Comparison of ENCODE assay signal across 7 mouse cellular contexts in the genomic region with DNA sequence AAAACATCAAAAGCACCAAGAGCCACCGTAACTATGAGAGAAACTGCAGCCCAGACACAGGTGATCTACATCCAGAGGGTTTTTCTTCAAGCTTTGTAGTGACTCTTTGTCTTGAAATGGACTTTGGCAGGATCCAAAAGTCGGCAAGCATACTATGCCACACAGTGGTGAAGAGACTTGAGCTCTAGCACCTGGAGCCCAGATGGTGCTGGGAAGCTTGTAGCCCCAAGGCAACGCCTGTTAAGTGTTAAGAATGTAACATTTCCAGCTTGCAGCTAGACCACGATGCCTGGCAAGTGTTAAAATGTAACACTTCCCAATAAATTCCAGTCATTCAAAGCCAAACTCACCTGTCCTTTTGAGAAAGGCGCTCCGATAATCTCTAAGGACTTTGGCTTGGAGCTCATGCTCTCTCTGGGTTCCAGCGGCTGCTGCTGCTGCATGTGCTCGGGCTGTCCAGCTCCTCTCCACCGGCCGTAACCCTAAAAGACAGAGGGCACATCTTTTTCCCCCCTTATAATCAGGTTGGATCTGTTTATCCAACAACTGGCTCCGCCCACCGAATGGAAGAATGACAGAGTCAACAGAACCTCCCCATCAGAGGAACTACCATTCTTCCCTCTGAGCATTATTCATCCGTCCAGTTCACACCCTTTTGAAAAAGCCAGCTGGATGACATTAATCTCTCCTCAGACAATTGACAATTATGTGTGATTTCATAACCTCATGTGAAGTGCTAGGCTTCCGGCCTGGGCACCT. TPM values are rescaled to one million over a fixed set of nuclear protein-coding genes. Genes with fewer than 3 reads are reported as not detected.
DNase-seq lines count a peak whose midpoint lies in the region; ATAC-seq lines count a peak whose summit lies in the region.

A gene (minus strand): TSS at position 523 of the 759 bp plus-strand sequence.

- ATAC-seq in megakaryocyte, adult 5-6 weeks (ENCODE audit: poor library complexity, severe bottlenecking) = no peak
- no peak for ATAC-seq in embryonic facial prominence, embryonic 15.5 days (ENCODE audit: insufficient number of reproducible peaks, low FRiP score, low TSS enrichment, low read depth)
- ATAC-seq in limb, embryonic 12.5 days (ENCODE audit: insufficient number of reproducible peaks, insufficient read depth, low FRiP score, low TSS enrichment, low read depth) = peak; percentile 89
- 0 out of 2 replicates have a peak, but pooled peaks have one; percentile 44 for ATAC-seq in stomach, embryonic 14.5 days (ENCODE audit: insufficient number of reproducible peaks, insufficient read depth, low FRiP score, low read depth)

- no peak within 1 kb of the TSS for H3K9ac ChIP-seq in embryonic facial prominence, embryonic 15.5 days
- no peak within 1 kb of the TSS for H3K9ac ChIP-seq in limb, embryonic 12.5 days (replicated peaks)
- no peak within 1 kb of the TSS for H3K9ac ChIP-seq in stomach, embryonic 14.5 days (replicated peaks; ENCODE audit: low read depth, low read length)

- intact Hi-C loops in left cerebral cortex, postnatal 25 days (cut with DNase I) = no loop called here

- no peaks in the 10 kb centered on the region for H3K27me3 ChIP-seq in megakaryocyte, embryonic 14.5 days (replicated peaks)
- H3K27me3 ChIP-seq in embryonic facial prominence, embryonic 15.5 days = no peaks in the 10 kb centered on the region
- no peaks in the 10 kb centered on the region for H3K27me3 ChIP-seq in limb, embryonic 12.5 days
- no peaks in the 10 kb centered on the region for H3K27me3 ChIP-seq in stomach, embryonic 14.5 days (ENCODE audit: control insufficient read depth, insufficient read depth, low read length)

- peaks cover 4% of the 10 kb centered on the region for H3K36me3 ChIP-seq in megakaryocyte, embryonic 14.5 days (replicated peaks; ENCODE audit: low read length)
- H3K36me3 ChIP-seq in embryonic facial prominence, embryonic 15.5 days = no peaks in the 10 kb centered on the region
- H3K36me3 ChIP-seq in limb, embryonic 12.5 days = no peaks in the 10 kb centered on the region
- no peaks in the 10 kb centered on the region for H3K36me3 ChIP-seq in stomach, embryonic 14.5 days (ENCODE audit: control insufficient read depth, insufficient read depth, low read length)

- WGBS in embryonic facial prominence, embryonic 15.5 days = 24% methylated on average over 14 of the region's 14 CpGs
- WGBS in limb, embryonic 12.5 days = 10% methylated on average over 14 of the region's 14 CpGs
- 11% methylated on average over 14 of the region's 14 CpGs for WGBS in stomach, embryonic 14.5 days

- H3K27ac ChIP-seq in embryonic facial prominence, embryonic 15.5 days (replicated peaks) = no peak within 1 kb of the TSS
- H3K27ac ChIP-seq in limb, embryonic 12.5 days = peak within 1 kb of the TSS; percentile 46; the same call in 1 of the 2 replicates
- H3K27ac ChIP-seq in stomach, embryonic 14.5 days (ENCODE audit: low read length) = peak within 1 kb of the TSS; percentile 15; the same call in 1 of the 2 replicates

- H3K9me3 ChIP-seq in megakaryocyte, embryonic 14.5 days = no peaks in the 10 kb centered on the region
- no peaks in the 10 kb centered on the region for H3K9me3 ChIP-seq in embryonic facial prominence, embryonic 15.5 days (replicated peaks)
- H3K9me3 ChIP-seq in limb, embryonic 12.5 days = no peaks in the 10 kb centered on the region
- H3K9me3 ChIP-seq in stomach, embryonic 14.5 days (ENCODE audit: control insufficient read depth, low read depth, low read length) = no peaks in the 10 kb centered on the region

- peak within 1 kb of the TSS; percentile 33 for H3K4me2 ChIP-seq in embryonic facial prominence, embryonic 15.5 days (replicated peaks)
- peak within 1 kb of the TSS; percentile 43 for H3K4me2 ChIP-seq in limb, embryonic 12.5 days
- H3K4me2 ChIP-seq in stomach, embryonic 14.5 days (replicated peaks; ENCODE audit: low read depth, low read length) = peak within 1 kb of the TSS; percentile 35

- peak within 1 kb of the TSS; percentile 74 for H3K4me3 ChIP-seq in megakaryocyte, embryonic 14.5 days (replicated peaks)
- H3K4me3 ChIP-seq in embryonic facial prominence, embryonic 15.5 days (replicated peaks) = no peak within 1 kb of the TSS
- peak within 1 kb of the TSS; percentile 12; the same call in 1 of the 2 replicates for H3K4me3 ChIP-seq in limb, embryonic 12.5 days (replicated peaks)
- H3K4me3 ChIP-seq in stomach, embryonic 14.5 days (ENCODE audit: low read depth, low read length) = no peak within 1 kb of the TSS

- peaks cover 5% of the 10 kb centered on the region for H3K4me1 ChIP-seq in megakaryocyte, embryonic 14.5 days
- peaks cover 9% of the 10 kb centered on the region for H3K4me1 ChIP-seq in embryonic facial prominence, embryonic 15.5 days
- peaks cover 21% of the 10 kb centered on the region for H3K4me1 ChIP-seq in limb, embryonic 12.5 days (replicated peaks)
- peaks cover 14% of the 10 kb centered on the region for H3K4me1 ChIP-seq in stomach, embryonic 14.5 days (ENCODE audit: control insufficient read depth, insufficient read depth, low read length)

- no peak for DNase-seq in left cerebral cortex, postnatal 25 days (ENCODE audit: low spot score in 2 of 2)
- DNase-seq in thymus, postnatal 14 days = no peak

RNA-seq across cellular contexts. Expression of the gene that starts here (rescaled TPM):
- 22.8 TPM in 1 of 2 replicates, not detected in the other for polyA plus RNA-seq in megakaryocyte, embryonic 14.5 days (2012; ENCODE audit: insufficient read depth, low replicate concordance)
- 0.09 and 0.39 TPM in 2 replicates for total RNA-seq in megakaryocyte, adult 5-6 weeks (2015)
- total RNA-seq in megakaryocyte, adult 5-6 weeks (2017) = 1.1 TPM in 1 of 2 replicates, not detected in the other
- 11.1 and 16.0 TPM in 2 replicates for polyA plus RNA-seq in embryonic facial prominence, embryonic 15.5 days (2015; fragmentation: Nextera tagmentation; extraction: Ambion mirVana)
- polyA plus RNA-seq in limb, embryonic 12.5 days (2016; fragmentation: Nextera tagmentation; extraction: Ambion mirVana) = 3.1 and 4.1 TPM in 2 replicates
- 12.4 and 14.4 TPM in 2 replicates for polyA plus RNA-seq in stomach, embryonic 14.5 days (2014; fragmentation: Nextera tagmentation; extraction: Ambion mirVana)
- under 1 TPM in 1 of 2 experiments, not detected in 1; 0.37 TPM for total RNA-seq in left cerebral cortex, postnatal 25 days (2021)

Comparison
In these comparisons a context has a peak if more than half of its experiments do, and no peak if none do; other contexts are left out.
1. H3K4me3 ChIP-seq: peak in megakaryocyte, embryonic 14.5 days (single experiment) and limb, embryonic 12.5 days (single experiment); none in embryonic facial prominence, embryonic 15.5 days (single experiment) and stomach, embryonic 14.5 days (single experiment).
2. ATAC-seq: peak in limb, embryonic 12.5 days (single experiment) and stomach, embryonic 14.5 days (single experiment); none in megakaryocyte, adult 5-6 weeks (single experiment) and embryonic facial prominence, embryonic 15.5 days (single experiment).
3. Peak in every context shown above with its lines, with median percentiles within 50 percentile points of each other: H3K4me2 ChIP-seq.